Mouse (Mus musculus) olfactory bulb, adult 2 months (tissue): ENCODE data around the gene Spdef. TPM values are rescaled to one million over a fixed set of nuclear protein-coding genes. Genes with fewer than 3 reads are reported as not detected.
A peak's percentile ranks its signal among the peaks of the same experiment; 100 is the strongest.

ENCODE experiments used
- H3K27ac ChIP-seq: fragments of 200-500 bp; 2 replicates; pipeline ENCODE4 v1.5.1; 2012; ENCODE audit warnings: low read depth, low read length; ENCODE audit not compliant: insufficient read depth
- H3K4me1 ChIP-seq: fragments of 200-500 bp; 2 replicates; pipeline ENCODE4 v1.6.1; 2012; ENCODE audit warnings: low read length; ENCODE audit not compliant: control insufficient read depth, insufficient read depth
- H3K4me3 ChIP-seq: fragments of 200-500 bp; 2 replicates; pipeline ENCODE4 v1.5.1; 2012; ENCODE audit warnings: mild to moderate bottlenecking, low read depth, low read length, moderate library complexity; ENCODE audit not compliant: insufficient read depth
- CTCF ChIP-seq: fragments of 200-500 bp; IDR thresholded peaks from 2 replicates; pipeline ENCODE4 v1.5.1; 2012; ENCODE audit warnings: low read depth, mild to moderate bottlenecking, low read length, moderate library complexity; ENCODE audit not compliant: insufficient read depth
- POLR2A ChIP-seq: fragments of 200-500 bp; IDR thresholded peaks from 2 replicates; pipeline ENCODE4 v1.6.1; 2012; ENCODE audit warnings: mild to moderate bottlenecking, low read depth, low read length, moderate library complexity; ENCODE audit not compliant: insufficient read depth
- WGBS: fragments of 180-500 bp; shearing (Covaris S2); methylation state at CpG from one replicate; pipeline ENCODE4 v1.1.7; 2018; 5-methylcytosine and 5-hydroxymethylcytosine counted together
- polyA plus RNA-seq: library from polyadenylated mRNA; stranded (reverse); fragments of >200 nt; gene quantifications from 2 replicates; pipeline ENCODE4 v1.2.4, GENCODE M21; 2012; ENCODE audit warnings: low replicate concordance; ENCODE audit not compliant: missing spikeins, insufficient read depth, insufficient read length

Gene Spdef
- polyA plus RNA-seq: not detected in 2 replicates

- no peak within 1 kb of the TSS for H3K27ac ChIP-seq
- TF ChIP-seq POLR2A (no peak), CTCF (no peak)
- WGBS: 87% methylated on average over 10 of the region's 10 CpGs
- H3K4me3 ChIP-seq: no peak within 1 kb of the TSS
- peaks cover 16% of the 10 kb centered on the region for H3K4me1 ChIP-seq
Observed at GRCm38 (mm10) chr17:27728770-27729169, at the start of gene Spdef. TSS of gene Spdef (minus strand) at chr17:27728955.

GRCm38 (mm10) chr17:27777823-27778222 is 49.1 kb upstream of the Spdef start:
- WGBS: 79% methylated on average over 6 of the region's 6 CpGs
- TF ChIP-seq POLR2A (no peak), CTCF (no peak)

GRCm38 (mm10) chr17:27774198-27774597 is 45.4 kb upstream of the Spdef start:
- Histone ChIP-seq H3K27ac (peak overlapping the region; percentile 25; the same call in 1 of the 2 replicates), H3K4me1 (peaks cover 5% of the 10 kb centered on the region), H3K4me3 (no peak overlapping the region)
- no peak for TF ChIP-seq POLR2A
- no peak for TF ChIP-seq CTCF
- 56% methylated on average over 3 of the region's 3 CpGs for WGBS

More at GRCm38 (mm10) chr17:27777823-27778222, 49.1 kb upstream of the Spdef start:
- Histone ChIP-seq H3K4me1 (peaks cover 5% of the 10 kb centered on the region), H3K27ac (no peak overlapping the region), H3K4me3 (no peak overlapping the region)

- TF ChIP-seq POLR2A: no peak
- TF ChIP-seq CTCF: no peak
- WGBS: 86% methylated on average over 6 of the region's 6 CpGs
- Histone ChIP-seq H3K27ac (no peak overlapping the region), H3K4me1 (peaks cover 8% of the 10 kb centered on the region), H3K4me3 (no peak overlapping the region)
Observed at GRCm38 (mm10) chr17:27771616-27772015, 42.9 kb upstream of the Spdef start.

- Histone ChIP-seq H3K4me3 (no peak overlapping the region), H3K4me1 (peaks cover 2% of the 10 kb centered on the region), H3K27ac (no peak overlapping the region)
- peak; percentile 77; the same call in 1 of the 2 replicates for TF ChIP-seq CTCF
- no peak for TF ChIP-seq POLR2A
- WGBS: 63% methylated on average over 8 of the region's 8 CpGs
Observed at GRCm38 (mm10) chr17:27768817-27769542, 40.2 kb upstream of the Spdef start.

- TF ChIP-seq CTCF (no peak), POLR2A (no peak)
- H3K27ac ChIP-seq: no peak overlapping the region
- H3K4me1 ChIP-seq: peaks cover 7% of the 10 kb centered on the region
- WGBS: 60% methylated on average over 12 of the region's 12 CpGs
- no peak overlapping the region for H3K4me3 ChIP-seq
Observed at GRCm38 (mm10) chr17:27767543-27767942, 38.8 kb upstream of the Spdef start.

- 66% methylated on average over 5 of the region's 5 CpGs for WGBS
- Histone ChIP-seq H3K27ac (no peak overlapping the region), H3K4me3 (no peak overlapping the region), H3K4me1 (peaks cover 7% of the 10 kb centered on the region)
- no peak for TF ChIP-seq CTCF
- TF ChIP-seq POLR2A: no peak
Observed at GRCm38 (mm10) chr17:27767120-27767519, 38.4 kb upstream of the Spdef start.

- no peak overlapping the region for H3K27ac ChIP-seq
- no peak overlapping the region for H3K4me3 ChIP-seq
- TF ChIP-seq POLR2A (no peak), CTCF (no peak)
- H3K4me1 ChIP-seq: peaks cover 13% of the 10 kb centered on the region
- whole genome bisulfite sequencing: 94% methylated on average over 6 of the region's 6 CpGs
Observed at GRCm38 (mm10) chr17:27765066-27765465, 36.3 kb upstream of the Spdef start.

GRCm38 (mm10) chr17:27764453-27764852 is 35.7 kb upstream of the Spdef start:
- Histone ChIP-seq H3K4me3 (no peak overlapping the region), H3K27ac (no peak overlapping the region), H3K4me1 (peaks cover 13% of the 10 kb centered on the region)
- 94% methylated on average over 2 of the region's 2 CpGs for WGBS
- TF ChIP-seq POLR2A: no peak
- TF ChIP-seq CTCF: no peak
